ENCODE assay signal across 1 mouse cellular context in the genomic region with DNA sequence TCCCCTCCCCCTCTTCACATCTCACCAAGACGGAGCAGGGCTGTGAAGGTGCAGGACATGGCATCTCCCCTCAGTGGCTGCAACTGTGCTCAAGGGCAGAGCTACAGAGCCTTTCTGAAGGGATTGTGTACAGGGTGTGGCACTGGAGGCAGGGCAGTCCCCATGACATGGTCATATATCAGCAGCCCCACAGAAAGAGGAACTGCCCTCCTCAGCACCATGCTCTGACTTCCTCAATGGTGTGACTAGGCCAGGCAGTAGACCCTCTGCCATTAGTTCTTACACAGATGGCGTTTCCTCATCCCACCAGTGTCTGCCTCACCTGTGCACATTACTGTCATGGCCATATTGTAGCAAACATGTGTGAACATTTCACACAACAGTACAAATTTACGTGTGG. TPM values are rescaled to one million over a fixed set of nuclear protein-coding genes. Genes with fewer than 3 reads are reported as not detected.
"Had no signal": no experiment of that assay in that cellular context is flagged by ENCODE, and none has a peak within 500 bp of the region (broad histone marks: within the 10 kb centered on the region; RNA-seq: fewer than 3 reads in every experiment).

A gene (minus strand): TSS at position 124 of the 400 bp plus-strand sequence.

RNA-seq across cellular contexts. Expression of the gene that starts here (rescaled TPM):
- polyA plus RNA-seq: limb, embryonic 11.5 days had no signal
